Mouse (Mus musculus): Measurements from ENCODE around the gene 4933405L10Rik.
A peak's percentile ranks its signal among the peaks of the same experiment; 100 is the strongest.

4933405L10Rik gene

GRCm38 (mm10) chr8:105700966-105701824 is 6.3 kb upstream of the 4933405L10Rik start, which contains the start of the genes Acd and Pard6a:
Gene Acd, minus strand, starts transcription at chr8:105701102.
Gene Pard6a, plus strand, starts transcription at chr8:105701148.
- DNase-seq (ENCODE audit: low spot score), result peak; percentile 98

GRCm38 (mm10) chr8:105702001-105702401 is 5.5 kb upstream of the 4933405L10Rik start:
- peak; percentile 47 for DNase-seq (ENCODE audit: low spot score)

GRCm38 (mm10) chr8:105702731-105703415 is 4.6 kb upstream of the 4933405L10Rik start:
- DNase-seq (ENCODE audit: low spot score), result peak; percentile 45

DNA sequence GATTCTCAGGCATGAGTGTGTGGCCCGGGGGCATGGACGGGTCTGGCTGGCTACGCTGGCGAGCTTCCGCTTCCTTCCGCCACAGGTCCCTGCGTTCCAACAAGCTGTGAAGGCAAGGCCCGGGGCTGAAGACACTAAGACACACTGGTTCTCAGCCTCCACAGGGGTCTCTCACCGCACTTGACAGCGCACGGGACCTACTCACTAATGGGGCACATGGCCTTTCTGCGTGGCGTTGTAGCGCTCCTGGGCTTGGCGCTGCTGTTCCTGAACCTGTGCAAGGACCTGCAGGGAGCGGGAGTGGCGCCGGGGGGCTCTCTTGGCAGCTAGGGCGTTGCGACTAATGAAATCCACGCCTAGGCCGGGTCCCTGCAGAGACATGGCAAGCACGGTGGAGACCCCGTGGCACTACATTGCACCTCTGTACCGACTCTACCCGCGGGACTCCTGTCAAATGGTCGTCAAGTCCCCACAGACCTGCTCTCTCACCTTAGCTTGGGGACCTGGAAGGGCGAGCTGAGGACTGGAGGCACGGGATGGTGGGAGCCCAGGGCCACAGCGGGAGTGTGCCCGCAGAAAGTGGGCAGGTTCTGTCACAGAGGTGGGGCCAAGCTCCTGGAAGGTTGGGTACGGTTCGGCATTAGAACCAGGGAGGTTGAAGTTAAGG is 3.2 kb upstream of the 4933405L10Rik start:
- peak; percentile 46 for DNase-seq (ENCODE audit: low spot score)

- no peak for DNase-seq (ENCODE audit: low spot score)
Observed at GRCm38 (mm10) chr8:105704955-105705354, 2.5 kb upstream of the 4933405L10Rik start.

DNA sequence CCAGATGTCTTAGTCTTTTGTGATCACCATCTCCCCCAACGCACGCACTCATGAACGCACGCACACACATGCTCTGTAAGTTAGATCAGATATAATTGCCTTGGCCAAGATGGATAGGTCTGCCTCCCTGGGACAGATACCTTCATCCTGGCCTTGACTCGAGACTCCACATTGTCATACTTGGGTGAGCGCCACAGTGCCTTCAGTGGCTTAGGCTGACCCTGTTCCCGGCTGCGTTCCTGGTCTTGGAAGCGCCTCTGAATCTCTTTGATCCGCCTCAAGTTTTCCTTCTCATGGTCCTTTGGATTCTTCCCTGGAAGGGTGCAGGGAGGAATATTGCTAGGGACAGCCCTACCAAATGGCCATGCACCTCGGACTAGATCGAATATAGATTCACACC is 1.0 kb upstream of the 4933405L10Rik start:
- DNase-seq (ENCODE audit: low spot score), result no peak

DNA sequence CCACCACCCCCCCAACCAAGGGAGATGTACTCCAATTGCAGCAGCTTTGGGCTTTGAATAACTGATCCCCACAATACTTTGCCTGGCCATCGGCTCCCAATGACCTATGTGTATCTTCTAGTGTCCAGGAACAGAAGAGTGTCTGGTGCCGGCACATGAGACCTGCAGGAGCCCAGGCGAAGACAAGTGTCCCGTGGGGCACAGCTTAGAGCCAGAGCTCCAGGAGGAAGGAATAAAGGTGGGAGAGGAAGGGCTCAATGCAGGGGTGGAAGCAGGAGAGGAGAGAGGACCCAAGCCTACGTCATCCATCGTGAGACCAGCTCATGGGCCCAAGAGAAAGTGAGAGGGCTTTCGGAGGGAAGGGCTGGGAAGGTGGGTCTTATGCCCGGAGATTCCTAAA is 1.2 kb downstream of the 4933405L10Rik start:
- DNase-seq (ENCODE audit: low spot score), result no peak

- peak; percentile 41 for DNase-seq (ENCODE audit: low spot score)
Observed at GRCm38 (mm10) chr8:105709317-105709716, 1.9 kb downstream of the 4933405L10Rik start.

DNA sequence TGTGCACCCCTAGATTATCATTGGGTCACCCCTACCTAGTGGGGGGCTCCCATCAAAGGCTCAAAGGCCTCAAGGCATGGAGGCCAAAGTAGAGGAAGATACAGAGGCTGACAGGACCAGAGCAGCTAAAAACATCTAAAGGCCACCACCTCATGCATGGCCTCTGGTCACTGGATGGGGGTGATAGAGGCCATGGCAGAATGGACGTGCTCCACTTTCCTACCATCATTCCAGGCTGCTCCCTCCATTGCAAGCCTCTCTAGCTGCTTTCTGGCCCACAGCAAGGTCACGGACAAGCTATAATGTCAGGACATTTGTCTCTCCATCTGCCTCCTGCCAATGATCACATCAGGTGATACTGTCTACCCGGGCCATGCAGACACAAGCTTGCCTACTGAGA is 4.8 kb downstream of the 4933405L10Rik start:
- no peak for DNase-seq (ENCODE audit: low spot score)

GRCm38 (mm10) chr8:105714139-105714538 is 6.7 kb downstream of the 4933405L10Rik start:
- peak; percentile 94 for DNase-seq (ENCODE audit: low spot score)

- peak; percentile 44 for DNase-seq (ENCODE audit: low spot score)
Observed at GRCm38 (mm10) chr8:105715042-105715441, 7.6 kb downstream of the 4933405L10Rik start.

- DNase-seq (ENCODE audit: low spot score), result no peak
Observed at GRCm38 (mm10) chr8:105716302-105716945, 9.0 kb downstream of the 4933405L10Rik start.

DNA sequence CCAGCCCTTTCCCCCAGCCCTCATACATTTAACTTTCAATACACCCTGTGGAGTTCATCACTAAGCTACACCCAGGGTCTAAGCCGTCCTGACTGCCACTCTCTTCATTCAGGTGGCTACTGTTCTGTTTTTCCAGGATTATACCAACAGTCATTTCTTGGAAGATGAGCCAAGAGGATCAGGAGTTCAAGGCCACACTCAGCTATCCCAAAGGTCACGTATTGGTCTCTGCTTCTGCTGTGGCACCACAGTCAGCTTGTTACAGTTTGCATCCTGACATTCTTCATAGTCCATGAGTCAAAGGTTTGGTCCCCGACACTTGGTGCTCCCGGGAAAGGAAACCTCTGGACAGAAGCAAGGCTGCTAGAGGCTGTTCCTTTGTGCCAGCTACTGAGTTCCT is 12.2 kb downstream of the 4933405L10Rik start:
- DNase-seq (ENCODE audit: low spot score), result no peak

DNA sequence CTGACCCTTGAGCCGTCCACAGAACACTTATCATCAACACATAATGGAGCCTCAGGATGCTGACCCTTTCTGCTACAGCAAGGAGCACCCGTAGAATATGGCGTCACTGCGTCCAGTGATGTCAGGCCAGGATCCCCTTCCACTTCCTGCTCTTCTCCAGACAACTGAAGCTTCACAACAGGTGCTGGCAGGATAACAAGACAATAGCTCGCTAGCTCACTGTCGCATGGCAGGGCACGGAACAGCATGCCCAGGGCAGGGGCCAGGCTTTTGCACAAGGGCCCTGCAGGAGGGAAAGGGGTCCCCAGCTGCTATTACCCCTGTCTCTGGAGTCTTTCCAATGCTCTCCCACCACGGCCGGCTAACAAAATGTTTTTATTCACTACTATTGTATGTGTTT is 15.4 kb downstream of the 4933405L10Rik start:
- DNase-seq (ENCODE audit: low spot score), result no peak

GRCm38 (mm10) chr8:105725726-105726125 is 18.3 kb downstream of the 4933405L10Rik start:
- DNase-seq (ENCODE audit: low spot score), result no peak

DNA sequence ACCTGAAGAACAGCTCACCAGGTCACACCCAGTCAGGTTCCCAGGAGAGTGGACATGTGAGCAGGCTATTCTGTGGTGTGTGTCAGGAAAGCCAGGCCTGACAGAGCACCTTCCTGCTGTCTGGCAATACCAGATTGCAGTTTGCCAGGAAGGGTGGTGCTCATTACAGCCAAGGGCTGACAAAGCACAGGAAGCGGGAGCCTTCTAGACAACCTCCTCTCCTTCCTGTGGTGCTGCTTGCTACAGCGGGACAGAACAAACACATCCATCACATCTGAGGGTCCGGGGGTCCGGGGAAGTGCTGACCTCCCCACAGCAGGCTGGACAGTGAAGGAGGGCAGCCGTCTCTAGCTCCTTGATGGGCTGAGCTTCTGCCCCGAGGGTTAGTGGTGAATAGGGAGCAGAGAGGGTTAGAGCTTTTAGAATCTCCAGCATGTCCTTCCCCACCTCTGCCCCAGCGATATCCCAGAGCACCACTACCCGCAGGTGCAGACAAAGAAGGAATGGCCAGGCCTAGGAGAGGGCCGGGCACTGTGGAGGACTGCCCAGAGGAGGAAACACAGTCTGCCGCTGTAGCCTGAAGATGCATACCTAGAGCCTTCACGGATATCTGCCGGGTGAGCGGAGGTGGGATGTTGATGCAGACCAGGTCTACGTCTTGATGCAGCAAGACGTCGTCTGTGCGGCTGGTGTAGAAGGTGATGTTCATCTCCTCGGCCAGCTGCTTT is 20.1 kb downstream of the 4933405L10Rik start:
- no peak for DNase-seq (ENCODE audit: low spot score)

DNA sequence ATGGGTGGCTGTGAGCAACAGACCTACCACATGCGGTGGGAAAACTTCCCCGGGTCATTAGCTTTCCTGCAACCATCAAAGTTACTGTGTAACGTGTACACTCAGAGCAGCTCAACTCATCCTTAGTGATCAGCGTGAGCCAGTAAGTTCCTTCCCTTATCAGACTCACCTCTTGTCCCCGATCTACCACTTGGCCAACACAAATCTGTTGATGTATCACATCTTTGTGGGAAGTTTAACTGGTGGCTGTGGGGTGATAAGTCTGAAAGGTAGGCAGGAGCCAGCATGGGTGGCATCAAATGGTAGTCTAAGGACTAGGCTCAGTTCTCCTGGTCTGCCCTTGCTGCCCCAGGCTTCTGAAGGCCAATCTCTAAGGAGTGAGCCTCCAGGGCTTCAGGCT is 24.7 kb downstream of the 4933405L10Rik start:
- DNase-seq (ENCODE audit: low spot score), result no peak

DNA sequence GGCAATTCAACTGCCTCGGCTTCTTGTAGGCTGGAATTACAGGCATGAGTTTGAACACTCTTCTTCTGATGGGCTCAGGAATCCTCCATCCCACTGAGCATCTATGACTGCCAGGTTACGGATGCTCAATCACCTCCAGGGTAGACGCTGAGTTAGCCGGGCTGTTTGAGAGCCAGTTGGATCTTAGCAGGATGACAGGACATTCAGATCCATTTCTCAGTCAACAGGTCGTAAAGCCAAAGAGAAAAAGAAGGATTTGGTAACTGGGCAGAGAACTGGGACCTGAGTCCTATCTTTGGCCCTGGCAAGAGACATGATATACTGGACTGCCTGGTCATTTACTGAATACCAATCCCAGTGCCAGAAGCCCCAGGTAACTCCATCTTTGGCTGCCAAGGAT is 31.8 kb downstream of the 4933405L10Rik start:
- no peak for DNase-seq (ENCODE audit: low spot score)

DNA sequence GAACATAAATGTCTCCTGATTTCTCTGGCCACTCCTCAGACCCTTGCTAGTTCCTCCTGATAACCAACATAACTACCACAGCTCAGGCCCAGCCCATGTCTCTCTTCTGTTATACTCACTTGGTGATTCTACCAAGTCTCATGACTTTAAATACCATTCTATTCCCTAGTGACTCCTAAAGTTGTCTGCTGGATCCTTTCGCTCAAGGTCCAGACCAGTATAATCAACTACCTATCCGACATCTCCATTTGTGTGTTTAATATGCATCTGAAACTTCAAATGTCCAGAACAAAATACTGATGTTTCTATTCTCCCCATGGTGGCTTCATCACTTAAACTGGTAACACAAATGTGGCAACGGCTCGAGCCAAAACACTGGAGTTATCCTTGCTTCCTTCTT is 35.8 kb downstream of the 4933405L10Rik start:
- no peak for DNase-seq (ENCODE audit: low spot score)

GRCm38 (mm10) chr8:105750606-105751005 is 43.2 kb downstream of the 4933405L10Rik start:
- DNase-seq (ENCODE audit: low spot score), result peak; percentile 87

DNA sequence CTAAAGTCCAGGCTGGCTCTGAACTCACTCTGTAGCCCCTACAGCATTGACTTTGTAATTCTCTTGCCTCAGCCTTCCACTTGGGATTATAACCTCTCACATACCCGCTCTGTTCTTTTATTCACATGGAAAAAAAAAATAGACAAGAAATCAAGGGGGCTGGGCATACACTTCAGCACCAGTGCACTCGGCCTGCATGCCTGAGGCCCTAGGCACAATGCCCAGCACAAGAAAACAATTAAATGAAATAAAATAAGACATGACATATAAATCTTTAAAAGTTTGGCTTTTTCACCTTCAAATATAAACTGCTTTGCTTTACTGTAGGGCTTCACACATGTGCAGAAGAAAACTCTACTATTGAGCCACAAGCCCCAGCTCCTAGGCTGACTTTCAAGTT is 46.5 kb downstream of the 4933405L10Rik start:
- DNase-seq (ENCODE audit: low spot score), result no peak
